9 mouse cellular contexts compared by ENCODE assay signal in genomic region chr11:75935819-75936430, GRCm38 (mm10). TPM values are rescaled to one million over a fixed set of nuclear protein-coding genes. Genes with fewer than 3 reads are reported as not detected.
DNase-seq lines count a peak whose midpoint lies in the region; TF ChIP-seq lines count a peak whose summit lies in the region.
"Had no signal": no experiment of that assay in that cellular context is flagged by ENCODE, and none has a peak within 500 bp of the region (broad histone marks: within the 10 kb centered on the region; RNA-seq: fewer than 3 reads in every experiment).

No protein-coding gene starts in this region.

- no peak overlapping the region for H3K4me3 ChIP-seq in left cerebral cortex, adult 2 months

- H3K27ac ChIP-seq in left cerebral cortex, adult 2 months: peak overlapping the region; percentile 56
- H3K27ac ChIP-seq: liver, embryonic 14.5 days had no signal

- no peak for TF ChIP-seq CTCF in left cerebral cortex, adult 2 months (IDR thresholded peaks at IDR 0.05)

- no peak for DNase-seq in left cerebral cortex, adult 2 months (ENCODE audit: extremely low spot score in 1 of 2, low spot score in 2 of 2)
- no peak for DNase-seq in left cerebral cortex, postnatal 14 days (ENCODE audit: low spot score in 2 of 2)
- DNase-seq in adrenal gland, adult 18-20 months (ENCODE audit: low spot score in 2 of 2): peak; percentile 72 to 73
- peak; percentile 86 to 95 for DNase-seq in heart, adult 18-20 months
- DNase-seq in kidney, adult 8-10 months: peak; percentile 85 to 89
- DNase-seq in lung, postnatal 10 days: peak; percentile 93
- DNase-seq in thymus, postnatal 14 days: peak; percentile 37
- DNase-seq in retina, postnatal 1 day: no peak

- intact Hi-C loops in left cerebral cortex, adult 2 months (cut with DNase I): no loop called here
- intact Hi-C loops in left cerebral cortex, postnatal 14 days (cut with DNase I): no loop called here

RNA-seq across cellular contexts. Expression of gene Rph3al, which starts 2.3 kb away (rescaled TPM):
- 1 to 10 TPM; 2.3 to 2.7 TPM for total RNA-seq in left cerebral cortex, adult 2 months (2021)
- 1 to 10 TPM; 2.9 to 3.4 TPM for total RNA-seq in left cerebral cortex, postnatal 14 days (2021)
- 10 to 100 TPM; 15.0 to 17.0 TPM for total RNA-seq in adrenal gland, adult 18-20 months (2021)
- total RNA-seq in heart, adult 18-20 months (2021): 10 to 100 TPM in 1 of 2 experiments, 1 to 10 TPM in 1; 7.4 to 10.0 TPM

Comparison
In these comparisons a context has a peak if more than half of its experiments do, and no peak if none do; other contexts are left out.
1. DNase-seq: peak in adrenal gland, adult 18-20 months (2 of 2), heart, adult 18-20 months (2 of 2), kidney, adult 8-10 months (2 of 2), lung, postnatal 10 days (single experiment) and thymus, postnatal 14 days (single experiment); none in left cerebral cortex, adult 2 months (0 of 2), left cerebral cortex, postnatal 14 days (0 of 2) and retina, postnatal 1 day (single experiment).